Mouse (Mus musculus) mouse embryonic stem cell (cell line): Measurements from ENCODE around the gene Sptbn4.

ENCODE experiments used
- in situ Hi-C, 2 experiments: fragments of 300-500 bp; cut with MboI; formaldehyde crosslinking; loops; 1 replicate in 1 of 2; 3 replicates in 1 of 2; pipeline ENCODE4 v1.14.3; 2019 to 2020; ENCODE audit warnings: low sequenced_read_pairs in 2 of 2, low pct_unique_long_range_greater_than_20kb in 1 of 2, mixed read lengths in 1 of 2; ENCODE audit not compliant: unreplicated experiment in 1 of 2

Sptbn4 gene

GRCm38 (mm10) chr7:27366082-27366844, 81.2 kb downstream of the Sptbn4 start:
- in situ Hi-C loops, result no loop called here

GRCm38 (mm10) chr7:27364379-27364778, 83.1 kb downstream of the Sptbn4 start:
- in situ Hi-C loops, result no loop called here

GRCm38 (mm10) chr7:27361283-27361946, 86.1 kb downstream of the Sptbn4 start:
- in situ Hi-C loops, result no loop called here

GRCm38 (mm10) chr7:27360749-27361148, 86.7 kb downstream of the Sptbn4 start:
- in situ Hi-C loops, result no loop called here

- in situ Hi-C loops, result no loop called here
Measured at GRCm38 (mm10) chr7:27359706-27360358, 87.7 kb downstream of the Sptbn4 start.

GRCm38 (mm10) chr7:27359162-27359561, 88.3 kb downstream of the Sptbn4 start:
- in situ Hi-C loops, result no loop called here

GRCm38 (mm10) chr7:27357595-27357978, 89.9 kb downstream of the Sptbn4 start:
- in situ Hi-C loops, result no loop called here

- in situ Hi-C loops, result no loop called here
Measured at GRCm38 (mm10) chr7:27356861-27357594, 90.5 kb downstream of the Sptbn4 start, which contains the start of gene Gm20479. Gm20479 (minus strand) TSS chr7:27357419.

GRCm38 (mm10) chr7:27356248-27356647, 91.2 kb downstream of the Sptbn4 start:
- in situ Hi-C loops, result no loop called here

GRCm38 (mm10) chr7:27355745-27356240, 91.7 kb downstream of the Sptbn4 start, which contains the start of gene Shkbp1:
Shkbp1 (minus strand) TSS chr7:27356019.
- in situ Hi-C loops, result no loop called here

GRCm38 (mm10) chr7:27355261-27355660, 92.2 kb downstream of the Sptbn4 start:
- in situ Hi-C loops, result no loop called here

GRCm38 (mm10) chr7:27354783-27355182, 92.7 kb downstream of the Sptbn4 start:
- in situ Hi-C loops, result no loop called here

GRCm38 (mm10) chr7:27354144-27354543, 93.3 kb downstream of the Sptbn4 start:
- in situ Hi-C loops, result no loop called here

GRCm38 (mm10) chr7:27345444-27345843, 102.0 kb downstream of the Sptbn4 start:
- in situ Hi-C loops, result loop anchor here in 1 of 2 experiments (5.0 kb wide), 1 partner anchor 37 kb away; no protein-coding TSS in a partner anchor

- in situ Hi-C loops, result no loop called here
Measured at GRCm38 (mm10) chr7:27342595-27342994, 104.9 kb downstream of the Sptbn4 start.

GRCm38 (mm10) chr7:27339519-27339918, 108.0 kb downstream of the Sptbn4 start:
- in situ Hi-C loops, result loop anchor here in 1 of 2 experiments (5.0 kb wide), 1 partner anchor 68 kb away; no protein-coding TSS in a partner anchor

- in situ Hi-C loops, result loop anchor here in 1 of 2 experiments (5.0 kb wide), 1 partner anchor 68 kb away; no protein-coding TSS in a partner anchor
Measured at GRCm38 (mm10) chr7:27339114-27339513, 108.4 kb downstream of the Sptbn4 start.

- in situ Hi-C loops, result loop anchor here in 1 of 2 experiments (5.0 kb wide), 1 partner anchor 70 kb away; no protein-coding TSS in a partner anchor
Measured at GRCm38 (mm10) chr7:27337175-27337853, 110.2 kb downstream of the Sptbn4 start, which contains the start of gene Ltbp4. Ltbp4 (minus strand) TSS chr7:27337692.
